Mouse (Mus musculus) CD8-positive naive resting alpha-beta T cell, adult 57 days (primary cell): ENCODE data around the gene Gm13698. TPM values are rescaled to one million over a fixed set of nuclear protein-coding genes. Genes with fewer than 3 reads are reported as not detected.

ENCODE experiments used
- total RNA-seq: library from RNA; stranded (reverse); gene quantifications from one replicate; pipeline ENCODE4 v1.2.4, GENCODE M21; 2023

The Gm13698 gene
- 3.2 TPM for total RNA-seq

DNA sequence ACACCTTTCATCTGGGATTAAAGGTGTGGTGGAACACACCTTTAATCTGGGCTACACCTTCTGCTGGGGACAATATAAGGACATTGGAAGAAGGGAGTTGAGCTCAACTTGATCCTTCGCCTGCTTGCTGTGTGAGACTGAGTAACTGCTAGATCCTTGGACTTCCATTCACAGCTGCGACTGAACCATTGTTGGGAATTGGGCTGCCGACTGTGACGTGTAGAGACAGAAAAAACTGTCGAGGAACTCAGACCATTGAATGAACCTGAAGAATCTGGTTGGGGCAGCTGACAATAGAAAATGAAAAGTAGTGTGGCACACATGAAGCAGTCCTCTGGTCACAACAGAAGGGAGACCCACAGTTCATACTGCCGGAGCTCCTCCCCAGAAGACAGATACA is at the start of gene Gm13698:
TSS of gene Gm13698 (plus strand) at position 301 of the 400 bp plus-strand sequence.

DNA sequence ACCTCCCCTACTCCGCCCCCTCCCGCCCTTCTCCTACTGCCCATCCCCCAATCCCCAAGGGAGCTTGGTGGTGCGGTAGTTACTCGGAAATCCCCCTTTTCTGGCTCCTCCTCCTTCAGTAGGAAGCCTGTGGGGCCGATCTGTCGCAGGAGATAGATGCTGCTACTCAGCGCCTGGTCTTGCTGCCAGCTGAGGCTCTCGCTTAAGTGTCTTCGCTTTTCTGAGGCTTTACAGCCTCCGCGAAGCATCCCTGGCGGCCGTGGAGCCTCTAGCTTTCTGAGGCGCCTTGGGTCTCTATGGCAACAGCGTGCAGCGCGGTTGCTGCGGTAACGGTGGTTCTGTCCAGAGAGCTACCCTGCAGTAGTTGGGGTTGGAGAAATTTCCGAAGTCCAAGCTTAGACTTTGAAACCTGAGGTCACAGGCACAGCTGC is 14.5 kb upstream of the Gm13698 start, which contains the start of gene Zswim2:
TSS of gene Zswim2 (minus strand) at position 298 of the 431 bp plus-strand sequence.

DNA sequence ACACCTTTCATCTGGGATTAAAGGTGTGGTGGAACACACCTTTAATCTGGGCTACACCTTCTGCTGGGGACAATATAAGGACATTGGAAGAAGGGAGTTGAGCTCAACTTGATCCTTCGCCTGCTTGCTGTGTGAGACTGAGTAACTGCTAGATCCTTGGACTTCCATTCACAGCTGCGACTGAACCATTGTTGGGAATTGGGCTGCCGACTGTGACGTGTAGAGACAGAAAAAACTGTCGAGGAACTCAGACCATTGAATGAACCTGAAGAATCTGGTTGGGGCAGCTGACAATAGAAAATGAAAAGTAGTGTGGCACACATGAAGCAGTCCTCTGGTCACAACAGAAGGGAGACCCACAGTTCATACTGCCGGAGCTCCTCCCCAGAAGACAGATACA is 5.7 kb downstream of the Gm13698 start, which contains the start of gene Gm13693:
TSS of gene Gm13693 (plus strand) at position 301 of the 400 bp plus-strand sequence.

DNA sequence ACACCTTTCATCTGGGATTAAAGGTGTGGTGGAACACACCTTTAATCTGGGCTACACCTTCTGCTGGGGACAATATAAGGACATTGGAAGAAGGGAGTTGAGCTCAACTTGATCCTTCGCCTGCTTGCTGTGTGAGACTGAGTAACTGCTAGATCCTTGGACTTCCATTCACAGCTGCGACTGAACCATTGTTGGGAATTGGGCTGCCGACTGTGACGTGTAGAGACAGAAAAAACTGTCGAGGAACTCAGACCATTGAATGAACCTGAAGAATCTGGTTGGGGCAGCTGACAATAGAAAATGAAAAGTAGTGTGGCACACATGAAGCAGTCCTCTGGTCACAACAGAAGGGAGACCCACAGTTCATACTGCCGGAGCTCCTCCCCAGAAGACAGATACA is 11.5 kb downstream of the Gm13698 start, which contains the start of gene Gm13695:
TSS of gene Gm13695 (plus strand) at position 301 of the 400 bp plus-strand sequence.

DNA sequence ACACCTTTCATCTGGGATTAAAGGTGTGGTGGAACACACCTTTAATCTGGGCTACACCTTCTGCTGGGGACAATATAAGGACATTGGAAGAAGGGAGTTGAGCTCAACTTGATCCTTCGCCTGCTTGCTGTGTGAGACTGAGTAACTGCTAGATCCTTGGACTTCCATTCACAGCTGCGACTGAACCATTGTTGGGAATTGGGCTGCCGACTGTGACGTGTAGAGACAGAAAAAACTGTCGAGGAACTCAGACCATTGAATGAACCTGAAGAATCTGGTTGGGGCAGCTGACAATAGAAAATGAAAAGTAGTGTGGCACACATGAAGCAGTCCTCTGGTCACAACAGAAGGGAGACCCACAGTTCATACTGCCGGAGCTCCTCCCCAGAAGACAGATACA is 17.3 kb downstream of the Gm13698 start, which contains the start of gene Gm13696:
TSS of gene Gm13696 (plus strand) at position 301 of the 400 bp plus-strand sequence.

DNA sequence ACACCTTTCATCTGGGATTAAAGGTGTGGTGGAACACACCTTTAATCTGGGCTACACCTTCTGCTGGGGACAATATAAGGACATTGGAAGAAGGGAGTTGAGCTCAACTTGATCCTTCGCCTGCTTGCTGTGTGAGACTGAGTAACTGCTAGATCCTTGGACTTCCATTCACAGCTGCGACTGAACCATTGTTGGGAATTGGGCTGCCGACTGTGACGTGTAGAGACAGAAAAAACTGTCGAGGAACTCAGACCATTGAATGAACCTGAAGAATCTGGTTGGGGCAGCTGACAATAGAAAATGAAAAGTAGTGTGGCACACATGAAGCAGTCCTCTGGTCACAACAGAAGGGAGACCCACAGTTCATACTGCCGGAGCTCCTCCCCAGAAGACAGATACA is 23.1 kb downstream of the Gm13698 start, which contains the start of gene Gm13694:
TSS of gene Gm13694 (plus strand) at position 301 of the 400 bp plus-strand sequence.

DNA sequence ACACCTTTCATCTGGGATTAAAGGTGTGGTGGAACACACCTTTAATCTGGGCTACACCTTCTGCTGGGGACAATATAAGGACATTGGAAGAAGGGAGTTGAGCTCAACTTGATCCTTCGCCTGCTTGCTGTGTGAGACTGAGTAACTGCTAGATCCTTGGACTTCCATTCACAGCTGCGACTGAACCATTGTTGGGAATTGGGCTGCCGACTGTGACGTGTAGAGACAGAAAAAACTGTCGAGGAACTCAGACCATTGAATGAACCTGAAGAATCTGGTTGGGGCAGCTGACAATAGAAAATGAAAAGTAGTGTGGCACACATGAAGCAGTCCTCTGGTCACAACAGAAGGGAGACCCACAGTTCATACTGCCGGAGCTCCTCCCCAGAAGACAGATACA is 28.9 kb downstream of the Gm13698 start, which contains the start of gene Gm13697:
TSS of gene Gm13697 (plus strand) at position 301 of the 400 bp plus-strand sequence.

DNA sequence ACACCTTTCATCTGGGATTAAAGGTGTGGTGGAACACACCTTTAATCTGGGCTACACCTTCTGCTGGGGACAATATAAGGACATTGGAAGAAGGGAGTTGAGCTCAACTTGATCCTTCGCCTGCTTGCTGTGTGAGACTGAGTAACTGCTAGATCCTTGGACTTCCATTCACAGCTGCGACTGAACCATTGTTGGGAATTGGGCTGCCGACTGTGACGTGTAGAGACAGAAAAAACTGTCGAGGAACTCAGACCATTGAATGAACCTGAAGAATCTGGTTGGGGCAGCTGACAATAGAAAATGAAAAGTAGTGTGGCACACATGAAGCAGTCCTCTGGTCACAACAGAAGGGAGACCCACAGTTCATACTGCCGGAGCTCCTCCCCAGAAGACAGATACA is 34.8 kb downstream of the Gm13698 start, which contains the start of gene Gm13691:
TSS of gene Gm13691 (plus strand) at position 301 of the 400 bp plus-strand sequence.

Other genes with a start within 250 kb of the Gm13698 start
- gene Itgav, start 231.3 kb upstream of the Gm13698 start, total RNA-seq = 38.5 TPM
- gene Fam171b, start 143.1 kb upstream of the Gm13698 start, total RNA-seq = 0.12 TPM
- gene Zswim2, start 14.5 kb upstream of the Gm13698 start, total RNA-seq = not detected
- 3.2 TPM for gene Gm13693, start 5.8 kb downstream of the Gm13698 start, total RNA-seq
- 3.2 TPM for gene Gm13695, start 11.6 kb downstream of the Gm13698 start, total RNA-seq
- 3.2 TPM for gene Gm13696, start 17.4 kb downstream of the Gm13698 start, total RNA-seq
- 3.2 TPM for gene Gm13694, start 23.2 kb downstream of the Gm13698 start, total RNA-seq
- gene Gm13697, start 29.1 kb downstream of the Gm13698 start, total RNA-seq = 3.2 TPM
- 3.2 TPM for gene Gm13691, start 34.9 kb downstream of the Gm13698 start, total RNA-seq